Mouse (Mus musculus): ENCODE data around the gene Rbbp8nl.

- no peak for TF ChIP-seq CTCF (IDR thresholded peaks at IDR 0.05; ENCODE audit: low read depth, low read length)
- no peak for TF ChIP-seq POLR2A (IDR thresholded peaks at IDR 0.05; ENCODE audit: borderline replicate concordance, low read depth, low read length)
These were observed 28.8 kb downstream of the Rbbp8nl start for GRCm38 (mm10) chr2:180260610-180261480.
